Mouse (Mus musculus): ENCODE measurements around the gene Prdx3. TPM values are rescaled to one million over a fixed set of nuclear protein-coding genes. Genes with fewer than 3 reads are reported as not detected.

The Prdx3 gene
- polyA plus RNA-seq (2012; rRNA removed), result 80.9 and 83.8 TPM in 2 replicates
- 103 and 109 TPM in 2 replicates for polyA plus RNA-seq (2014; fragmentation: Nextera tagmentation; extraction: Ambion mirVana)

DNA sequence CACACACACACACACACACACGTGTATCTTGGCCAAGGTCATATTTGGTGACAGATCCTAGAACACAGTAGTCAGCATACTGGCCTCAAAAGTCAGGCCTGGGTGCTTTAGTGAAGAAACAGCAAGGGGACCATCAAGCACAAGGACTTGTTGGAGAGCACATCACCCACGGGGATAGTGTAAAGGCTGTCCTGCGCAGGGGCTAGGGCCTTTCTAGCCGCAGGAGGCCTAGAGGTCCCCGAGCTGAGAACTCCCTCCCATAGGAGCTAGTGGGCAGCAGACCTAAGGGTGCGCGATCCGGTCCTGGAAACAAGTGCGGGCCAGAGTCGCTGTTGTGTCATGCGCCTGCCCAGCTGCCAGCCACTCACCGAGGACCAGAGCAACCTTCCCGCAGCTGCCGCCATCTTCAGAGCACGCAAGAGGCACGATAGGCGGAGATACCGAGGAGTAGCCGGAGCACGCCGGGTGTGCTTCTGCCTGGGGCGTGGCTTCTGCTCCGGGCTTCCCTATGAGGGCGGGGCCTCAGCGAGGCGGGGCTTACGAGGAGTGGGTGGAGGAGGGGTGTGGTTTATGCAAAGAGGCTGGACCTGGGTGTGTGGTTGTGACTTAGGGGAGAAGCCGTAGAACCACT, at the start of gene Prdx3:
Gene Prdx3 (minus strand): TSS at position 493 of the 631 bp plus-strand sequence.
- H3K4me2 ChIP-seq (replicated peaks; ENCODE audit: low read depth, low read length, severe bottlenecking), result peak within 1 kb of the TSS; percentile 57
- peaks cover 11% of the 10 kb centered on the region for H3K36me3 ChIP-seq (ENCODE audit: control insufficient read depth, insufficient read depth, low read length)
- 0 out of 2 replicates have a peak, but pooled peaks cover 3% of the 10 kb centered on the region for H3K4me1 ChIP-seq (ENCODE audit: control insufficient read depth, insufficient read depth, low read length)
- peak within 1 kb of the TSS; percentile 40; the same call in 1 of the 2 replicates for H3K27ac ChIP-seq (replicated peaks; ENCODE audit: low read depth, low read length)
- H3K9ac ChIP-seq (ENCODE audit: low read depth, low read length, severe bottlenecking), result peak within 1 kb of the TSS; percentile 64
- no peaks in the 10 kb centered on the region for H3K27me3 ChIP-seq (ENCODE audit: control insufficient read depth, insufficient read depth, low read length)
- peak; percentile 91 for DNase-seq (ENCODE audit: low spot score)
- peak; percentile 60; the same call in 1 of the 2 replicates for TF ChIP-seq POLR2A (IDR thresholded peaks at IDR 0.05; ENCODE audit: borderline replicate concordance, extremely low read depth, insufficient read depth, insufficient read length)
- H3K4me3 ChIP-seq (replicated peaks; ENCODE audit: low read length), result peak within 1 kb of the TSS; percentile 57
- under 1% methylated on average over 28 of the region's 28 CpGs for WGBS
- peak; percentile 99 for ATAC-seq (ENCODE audit: low FRiP score, low read depth)
- no peaks in the 10 kb centered on the region for H3K9me3 ChIP-seq (ENCODE audit: control insufficient read depth, low read length)

- DNase-seq (ENCODE audit: low spot score) (no peak), ATAC-seq (ENCODE audit: low FRiP score, low read depth) (no peak)
- WGBS, result 85% methylated on average over 6 of the region's 6 CpGs
- H3K36me3 ChIP-seq (ENCODE audit: control insufficient read depth, insufficient read depth, low read length), result no peaks in the 10 kb centered on the region
- no peak overlapping the region for H3K4me3 ChIP-seq (replicated peaks; ENCODE audit: low read length)
- no peaks in the 10 kb centered on the region for H3K4me1 ChIP-seq (ENCODE audit: control insufficient read depth, insufficient read depth, low read length)
- no peak for TF ChIP-seq POLR2A (IDR thresholded peaks at IDR 0.05; ENCODE audit: borderline replicate concordance, extremely low read depth, insufficient read depth, insufficient read length)
- H3K4me2 ChIP-seq (replicated peaks; ENCODE audit: low read depth, low read length, severe bottlenecking), result no peak overlapping the region
- no peak overlapping the region for H3K9ac ChIP-seq (ENCODE audit: low read depth, low read length, severe bottlenecking)
- H3K27ac ChIP-seq (replicated peaks; ENCODE audit: low read depth, low read length), result no peak overlapping the region
- no peaks in the 10 kb centered on the region for H3K27me3 ChIP-seq (ENCODE audit: control insufficient read depth, insufficient read depth, low read length)
- no peaks in the 10 kb centered on the region for H3K9me3 ChIP-seq (ENCODE audit: control insufficient read depth, low read length)
These were observed 42.7 kb upstream of the Prdx3 start for GRCm38 (mm10) chr19:60916869-60917570.

GRCm38 (mm10) chr19:60915862-60916261, 41.5 kb upstream of the Prdx3 start:
- Histone ChIP-seq H3K36me3 (ENCODE audit: control insufficient read depth, insufficient read depth, low read length) (no peaks in the 10 kb centered on the region), H3K27ac (replicated peaks; ENCODE audit: low read depth, low read length) (no peak overlapping the region), H3K4me1 (ENCODE audit: control insufficient read depth, insufficient read depth, low read length) (no peaks in the 10 kb centered on the region), H3K4me2 (replicated peaks; ENCODE audit: low read depth, low read length, severe bottlenecking) (no peak overlapping the region), H3K9ac (ENCODE audit: low read depth, low read length, severe bottlenecking) (no peak overlapping the region), H3K27me3 (ENCODE audit: control insufficient read depth, insufficient read depth, low read length) (no peaks in the 10 kb centered on the region), H3K9me3 (ENCODE audit: control insufficient read depth, low read length) (no peaks in the 10 kb centered on the region), H3K4me3 (replicated peaks; ENCODE audit: low read length) (no peak overlapping the region)
- ATAC-seq (ENCODE audit: low FRiP score, low read depth) (no peak), DNase-seq (ENCODE audit: low spot score) (no peak)
- WGBS, result 87% methylated on average over 3 of the region's 3 CpGs
- TF ChIP-seq POLR2A (IDR thresholded peaks at IDR 0.05; ENCODE audit: borderline replicate concordance, extremely low read depth, insufficient read depth, insufficient read length), result no peak

GRCm38 (mm10) chr19:60915236-60915635, 40.9 kb upstream of the Prdx3 start:
- DNase-seq (ENCODE audit: low spot score) (no peak), ATAC-seq (ENCODE audit: low FRiP score, low read depth) (no peak)
- Histone ChIP-seq H3K4me3 (replicated peaks; ENCODE audit: low read length) (no peak overlapping the region), H3K9me3 (ENCODE audit: control insufficient read depth, low read length) (no peaks in the 10 kb centered on the region), H3K27ac (replicated peaks; ENCODE audit: low read depth, low read length) (no peak overlapping the region), H3K36me3 (ENCODE audit: control insufficient read depth, insufficient read depth, low read length) (no peaks in the 10 kb centered on the region), H3K4me1 (ENCODE audit: control insufficient read depth, insufficient read depth, low read length) (no peaks in the 10 kb centered on the region), H3K9ac (ENCODE audit: low read depth, low read length, severe bottlenecking) (no peak overlapping the region), H3K27me3 (ENCODE audit: control insufficient read depth, insufficient read depth, low read length) (no peaks in the 10 kb centered on the region), H3K4me2 (replicated peaks; ENCODE audit: low read depth, low read length, severe bottlenecking) (no peak overlapping the region)
- TF ChIP-seq POLR2A (IDR thresholded peaks at IDR 0.05; ENCODE audit: borderline replicate concordance, extremely low read depth, insufficient read depth, insufficient read length), result no peak
- WGBS, result 81% methylated on average over 4 of the region's 4 CpGs

- H3K9ac ChIP-seq (ENCODE audit: low read depth, low read length, severe bottlenecking), result no peak overlapping the region
- H3K4me3 ChIP-seq (replicated peaks; ENCODE audit: low read length), result no peak overlapping the region
- no peak for TF ChIP-seq POLR2A (IDR thresholded peaks at IDR 0.05; ENCODE audit: borderline replicate concordance, extremely low read depth, insufficient read depth, insufficient read length)
- no peaks in the 10 kb centered on the region; the same call in 1 of the 2 replicates for H3K36me3 ChIP-seq (ENCODE audit: control insufficient read depth, insufficient read depth, low read length)
- DNase-seq (ENCODE audit: low spot score) (no peak), ATAC-seq (ENCODE audit: low FRiP score, low read depth) (no peak)
- no peaks in the 10 kb centered on the region for H3K4me1 ChIP-seq (ENCODE audit: control insufficient read depth, insufficient read depth, low read length)
- 82% methylated on average over 2 of the region's 2 CpGs for WGBS
- H3K27me3 ChIP-seq (ENCODE audit: control insufficient read depth, insufficient read depth, low read length), result no peaks in the 10 kb centered on the region
- H3K9me3 ChIP-seq (ENCODE audit: control insufficient read depth, low read length), result no peaks in the 10 kb centered on the region
- H3K27ac ChIP-seq (replicated peaks; ENCODE audit: low read depth, low read length), result no peak overlapping the region
- no peak overlapping the region for H3K4me2 ChIP-seq (replicated peaks; ENCODE audit: low read depth, low read length, severe bottlenecking)
These were observed 37.3 kb upstream of the Prdx3 start for GRCm38 (mm10) chr19:60911653-60912052.
